11 mouse cellular contexts compared by ENCODE assay signal in genomic region chr6:100380536-100380935, GRCm38 (mm10).
DNase-seq lines count a peak whose midpoint lies in the region; ATAC-seq and TF ChIP-seq lines count a peak whose summit lies in the region.
"Had no signal": no experiment of that assay in that cellular context is flagged by ENCODE, and none has a peak within 500 bp of the region (broad histone marks: within the 10 kb centered on the region; RNA-seq: fewer than 3 reads in every experiment).

No protein-coding gene starts in this region.

- H3K27ac ChIP-seq in heart, embryonic 10.5 days, result no peak overlapping the region
- H3K27ac ChIP-seq in hindbrain, embryonic 13.5 days, result no peak overlapping the region
- no peak overlapping the region for H3K27ac ChIP-seq in midbrain, postnatal 0 days (ENCODE audit: low read depth, low read length)
- H3K27ac ChIP-seq: kidney, postnatal 0 days had no signal

- TF ChIP-seq POLR2A in brain, embryonic 14.5 days (IDR thresholded peaks at IDR 0.05; ENCODE audit: borderline replicate concordance, extremely low read depth, insufficient read depth, insufficient read length, poor library complexity, severe bottlenecking), result no peak

- H3K9me3 ChIP-seq in heart, embryonic 10.5 days, result no peaks in the 10 kb centered on the region
- H3K9me3 ChIP-seq in hindbrain, embryonic 13.5 days, result no peaks in the 10 kb centered on the region
- H3K9me3 ChIP-seq in midbrain, postnatal 0 days (ENCODE audit: low read length), result no peaks in the 10 kb centered on the region

- H3K4me3 ChIP-seq in heart, embryonic 10.5 days, result no peak overlapping the region
- H3K4me3 ChIP-seq in hindbrain, embryonic 13.5 days, result no peak overlapping the region
- no peak overlapping the region for H3K4me3 ChIP-seq in midbrain, postnatal 0 days (ENCODE audit: low read depth, low read length)
- H3K4me3 ChIP-seq: myocyte had no signal

- ATAC-seq in hindbrain, embryonic 13.5 days (ENCODE audit: low FRiP score), result peak; percentile 67
- ATAC-seq in midbrain, postnatal 0 days (ENCODE audit: low FRiP score), result peak; percentile 76
- ATAC-seq in erythroblast, adult 5-6 weeks (replicated peaks; ENCODE audit: low FRiP score, poor library complexity, severe bottlenecking), result no peak
- no peak for ATAC-seq in monocyte, adult 5-6 weeks (replicated peaks; ENCODE audit: insufficient number of reproducible peaks, low FRiP score, low TSS enrichment, poor library complexity, severe bottlenecking)

- DNase-seq in heart, postnatal 4 days, result peak; percentile 17
- DNase-seq in heart, embryonic 10.5 days (ENCODE audit: low spot score), result no peak
- DNase-seq in brain, embryonic 14.5 days (ENCODE audit: low read depth), result peak; percentile 91
- peak; percentile 83 for DNase-seq in midbrain, postnatal 0 days (ENCODE audit: low spot score)
- DNase-seq in frontal cortex, postnatal 14 days (ENCODE audit: low spot score in 2 of 2), result no peak

- 37% methylated on average over 6 of the region's 6 CpGs for WGBS in heart, embryonic 10.5 days
- WGBS in hindbrain, embryonic 13.5 days, result 9% methylated on average over 6 of the region's 6 CpGs
- 10% methylated on average over 6 of the region's 6 CpGs for WGBS in midbrain, postnatal 0 days

- H3K4me2 ChIP-seq in hindbrain, embryonic 13.5 days, result no peak overlapping the region
- no peak overlapping the region for H3K4me2 ChIP-seq in midbrain, postnatal 0 days (ENCODE audit: low read depth, low read length, poor library complexity, severe bottlenecking)

- TF ChIP-seq CTCF in brain, embryonic 14.5 days (IDR thresholded peaks at IDR 0.05; ENCODE audit: borderline replicate concordance, extremely low read depth, insufficient read depth, insufficient read length), result no peak
- no peak for TF ChIP-seq CTCF in midbrain, postnatal 0 days (IDR thresholded peaks at IDR 0.05)

- no peak overlapping the region for H3K9ac ChIP-seq in hindbrain, embryonic 13.5 days
- H3K9ac ChIP-seq in midbrain, postnatal 0 days (replicated peaks; ENCODE audit: low read length, poor library complexity, severe bottlenecking), result no peak overlapping the region

- peaks cover 40% of the 10 kb centered on the region for H3K4me1 ChIP-seq in heart, embryonic 10.5 days
- H3K4me1 ChIP-seq in hindbrain, embryonic 13.5 days (replicated peaks), result peaks cover 43% of the 10 kb centered on the region
- peaks cover 17% of the 10 kb centered on the region for H3K4me1 ChIP-seq in midbrain, postnatal 0 days (ENCODE audit: insufficient read depth, low read length)

- H3K36me3 ChIP-seq in heart, embryonic 10.5 days, result no peaks in the 10 kb centered on the region
- no peaks in the 10 kb centered on the region for H3K36me3 ChIP-seq in hindbrain, embryonic 13.5 days
- H3K36me3 ChIP-seq in midbrain, postnatal 0 days (ENCODE audit: insufficient read depth, low read length), result no peaks in the 10 kb centered on the region
- H3K36me3 ChIP-seq: G1E had no signal

- peaks cover 37% of the 10 kb centered on the region for H3K27me3 ChIP-seq in heart, embryonic 10.5 days (ENCODE audit: insufficient read depth, poor library complexity, severe bottlenecking)
- peaks cover 17% of the 10 kb centered on the region; the same call in 1 of the 2 replicates for H3K27me3 ChIP-seq in hindbrain, embryonic 13.5 days
- no peaks in the 10 kb centered on the region for H3K27me3 ChIP-seq in midbrain, postnatal 0 days (ENCODE audit: insufficient read depth, low read length)

Comparison
In these comparisons a context has a peak if more than half of its experiments do, and no peak if none do; other contexts are left out.
1. DNase-seq: peak in heart, postnatal 4 days (single experiment), brain, embryonic 14.5 days (single experiment) and midbrain, postnatal 0 days (single experiment); none in heart, embryonic 10.5 days (single experiment) and frontal cortex, postnatal 14 days (0 of 2).
2. ATAC-seq: peak in hindbrain, embryonic 13.5 days (single experiment) and midbrain, postnatal 0 days (single experiment); none in erythroblast, adult 5-6 weeks (single experiment) and monocyte, adult 5-6 weeks (single experiment).